Mouse (Mus musculus): Measurements from ENCODE around the gene Rab11fip3. TPM values are rescaled to one million over a fixed set of nuclear protein-coding genes. Genes with fewer than 3 reads are reported as not detected.

Gene Rab11fip3
- polyA plus RNA-seq, 1 experiment from 2014 or later: 8.2 TPM

DNA sequence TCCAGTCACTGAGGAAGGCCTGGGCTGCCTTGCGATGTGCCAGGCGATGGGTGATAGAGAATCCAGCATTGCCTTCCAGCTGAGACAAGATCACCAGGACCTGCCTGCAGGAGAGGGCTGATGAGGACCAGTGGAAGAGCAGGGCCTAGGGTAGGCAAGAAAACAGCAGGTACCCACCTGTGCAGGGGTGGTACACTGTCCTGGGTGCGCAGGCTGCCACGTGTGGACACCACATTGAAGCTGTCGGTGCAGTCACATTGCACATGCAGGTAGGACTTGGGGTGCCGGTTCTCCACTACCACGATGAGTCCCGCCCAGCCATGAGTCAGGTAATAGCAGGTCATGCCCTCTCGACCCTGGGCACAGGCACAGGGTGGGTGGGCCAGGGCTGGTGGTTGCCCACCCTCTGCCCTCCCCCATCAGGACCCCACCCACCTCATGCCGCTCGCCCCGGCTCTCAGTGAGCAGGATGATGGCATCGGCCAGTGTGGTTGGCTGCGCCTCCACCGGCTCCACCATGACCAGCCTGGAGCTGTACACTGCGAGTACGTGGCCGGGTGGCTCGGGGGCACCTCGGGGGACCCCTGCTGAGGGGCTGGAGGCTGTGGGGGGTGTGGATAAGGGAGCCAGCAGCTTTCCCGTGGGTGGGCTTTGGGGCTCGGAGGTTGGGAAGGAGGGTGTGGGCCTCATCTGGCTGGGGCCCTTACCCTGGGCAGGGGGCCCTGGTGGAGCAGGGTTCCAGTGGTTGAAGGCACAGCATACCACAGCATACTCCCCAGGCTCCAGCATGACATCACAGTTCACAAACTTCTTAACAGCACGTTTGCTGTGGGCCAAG is 109.5 kb downstream of the Rab11fip3 start:
- Histone ChIP-seq H3K27ac (ENCODE audit: low read length) (no peak overlapping the region), H3K4me2 (ENCODE audit: low read depth, low read length) (no peak overlapping the region), H3K9me3 (replicated peaks; ENCODE audit: control insufficient read depth, low read length) (no peaks in the 10 kb centered on the region), H3K9ac (ENCODE audit: low read length) (no peak overlapping the region), H3K4me3 (ENCODE audit: low read length) (no peak overlapping the region), H3K36me3 (ENCODE audit: control insufficient read depth, insufficient read depth) (0 out of 2 replicates have a peak, but pooled peaks cover 3% of the 10 kb centered on the region), H3K27me3 (ENCODE audit: control insufficient read depth, insufficient read depth, low read length) (no peaks in the 10 kb centered on the region), H3K4me1 (ENCODE audit: control insufficient read depth, insufficient read depth, low read length) (no peaks in the 10 kb centered on the region)
- 88% methylated on average over 23 of the region's 23 CpGs for WGBS
- ATAC-seq (replicated peaks; ENCODE audit: extremely low read depth, insufficient read depth, low FRiP score): no peak

DNA sequence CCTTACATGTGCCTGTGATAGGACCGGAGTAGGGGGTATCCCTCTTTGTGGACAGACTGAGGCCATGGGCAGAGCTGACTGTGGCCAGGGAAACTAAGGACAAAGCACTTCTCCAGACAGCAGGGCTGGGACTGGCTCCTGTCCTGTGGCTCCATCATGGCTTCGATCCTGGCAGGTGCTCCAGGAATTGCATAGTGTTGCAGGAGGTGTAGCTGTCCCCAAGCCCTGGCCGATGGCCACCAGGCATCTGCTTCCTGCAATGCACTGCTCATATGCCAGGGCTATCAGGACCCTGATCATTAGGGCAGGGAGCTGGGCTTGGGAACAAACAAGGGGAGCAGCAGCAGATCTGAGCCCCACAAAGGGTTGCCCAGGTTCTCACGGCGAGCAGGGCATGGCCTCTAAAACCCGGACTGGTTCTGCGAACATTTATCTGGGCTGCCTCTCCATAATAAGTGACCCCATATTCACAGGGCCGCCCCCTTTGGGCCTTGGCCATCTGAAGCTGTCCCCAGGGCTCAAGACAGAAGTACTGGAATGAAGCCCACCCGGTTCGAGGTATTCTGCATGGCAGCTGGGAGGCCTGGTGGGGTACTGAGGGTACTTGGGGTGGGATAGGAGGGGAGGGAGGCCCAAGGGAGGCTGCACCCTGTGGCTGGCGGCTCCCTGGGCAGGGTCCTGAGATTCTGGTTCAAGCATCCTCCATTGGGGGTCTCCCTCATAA is 110.4 kb downstream of the Rab11fip3 start:
- H3K4me3 ChIP-seq (ENCODE audit: low read length): no peak overlapping the region
- 91% methylated on average over 11 of the region's 11 CpGs for WGBS
- no peak overlapping the region for H3K27ac ChIP-seq (ENCODE audit: low read length)
- H3K9me3 ChIP-seq (replicated peaks; ENCODE audit: control insufficient read depth, low read length): no peaks in the 10 kb centered on the region
- no peaks in the 10 kb centered on the region for H3K4me1 ChIP-seq (ENCODE audit: control insufficient read depth, insufficient read depth, low read length)
- no peak overlapping the region for H3K4me2 ChIP-seq (ENCODE audit: low read depth, low read length)
- H3K9ac ChIP-seq (ENCODE audit: low read length): no peak overlapping the region
- ATAC-seq (replicated peaks; ENCODE audit: extremely low read depth, insufficient read depth, low FRiP score): no peak
- H3K27me3 ChIP-seq (ENCODE audit: control insufficient read depth, insufficient read depth, low read length): no peaks in the 10 kb centered on the region; the same call in 1 of the 2 replicates
- 0 out of 2 replicates have a peak, but pooled peaks cover 3% of the 10 kb centered on the region for H3K36me3 ChIP-seq (ENCODE audit: control insufficient read depth, insufficient read depth)

DNA sequence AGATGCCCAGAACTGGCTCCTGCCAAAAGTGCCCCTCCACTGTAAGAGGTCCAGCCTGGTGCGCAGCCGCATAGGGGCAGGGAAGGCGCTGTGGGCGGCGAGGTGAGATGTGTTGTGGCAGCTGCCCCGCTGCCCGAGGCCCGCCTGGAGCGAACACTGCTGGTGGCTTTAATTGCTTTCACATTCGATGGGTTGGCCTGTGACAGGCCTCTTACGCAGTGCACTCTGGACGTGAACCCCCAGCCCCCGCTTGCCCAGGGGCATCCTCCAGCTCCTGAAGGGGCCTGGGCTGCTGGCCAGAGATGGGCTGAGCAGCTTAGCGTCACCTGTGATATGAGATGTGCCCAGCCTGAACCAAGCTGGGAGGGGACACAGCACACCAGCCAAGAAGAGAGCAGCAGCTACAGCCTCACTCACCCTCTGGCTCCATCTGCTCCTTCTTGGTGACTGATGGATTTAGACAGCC is 111.7 kb downstream of the Rab11fip3 start:
- WGBS: 86% methylated on average over 14 of the region's 14 CpGs
- Histone ChIP-seq H3K4me1 (ENCODE audit: control insufficient read depth, insufficient read depth, low read length) (no peaks in the 10 kb centered on the region), H3K4me3 (ENCODE audit: low read length) (no peak overlapping the region), H3K4me2 (ENCODE audit: low read depth, low read length) (no peak overlapping the region), H3K27me3 (ENCODE audit: control insufficient read depth, insufficient read depth, low read length) (peaks cover 11% of the 10 kb centered on the region), H3K27ac (ENCODE audit: low read length) (no peak overlapping the region), H3K9ac (ENCODE audit: low read length) (no peak overlapping the region), H3K9me3 (replicated peaks; ENCODE audit: control insufficient read depth, low read length) (no peaks in the 10 kb centered on the region), H3K36me3 (ENCODE audit: control insufficient read depth, insufficient read depth) (0 out of 2 replicates have a peak, but pooled peaks cover 3% of the 10 kb centered on the region)
- ATAC-seq (replicated peaks; ENCODE audit: extremely low read depth, insufficient read depth, low FRiP score): no peak

DNA sequence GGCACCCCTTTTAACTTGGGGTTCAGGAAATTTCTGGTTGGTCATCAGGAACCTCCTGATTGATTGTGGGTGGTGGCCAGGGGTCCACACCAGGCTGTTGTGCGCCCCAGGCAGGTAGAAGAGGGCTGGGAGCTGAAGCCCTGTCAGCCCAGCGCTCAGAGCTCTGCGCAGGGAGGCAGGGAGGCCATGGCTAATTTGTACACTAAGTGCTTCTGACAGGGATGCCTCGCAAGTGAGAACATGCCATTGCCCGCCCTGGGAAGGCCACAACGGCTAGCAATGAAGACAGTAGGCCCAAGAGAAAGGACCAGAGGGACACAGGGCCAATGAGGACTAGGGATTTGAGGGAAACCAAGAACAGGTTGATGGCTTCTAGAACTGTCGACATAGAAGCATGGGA is 112.7 kb downstream of the Rab11fip3 start:
- Histone ChIP-seq H3K4me3 (ENCODE audit: low read length) (no peak overlapping the region), H3K9me3 (replicated peaks; ENCODE audit: control insufficient read depth, low read length) (no peaks in the 10 kb centered on the region), H3K27me3 (ENCODE audit: control insufficient read depth, insufficient read depth, low read length) (peaks cover 21% of the 10 kb centered on the region), H3K36me3 (ENCODE audit: control insufficient read depth, insufficient read depth) (0 out of 2 replicates have a peak, but pooled peaks cover 3% of the 10 kb centered on the region), H3K4me1 (ENCODE audit: control insufficient read depth, insufficient read depth, low read length) (0 out of 2 replicates have a peak, but pooled peaks cover 2% of the 10 kb centered on the region), H3K9ac (ENCODE audit: low read length) (no peak overlapping the region), H3K4me2 (ENCODE audit: low read depth, low read length) (no peak overlapping the region), H3K27ac (ENCODE audit: low read length) (no peak overlapping the region)
- no peak for ATAC-seq (replicated peaks; ENCODE audit: extremely low read depth, insufficient read depth, low FRiP score)
- WGBS: 82% methylated on average over 7 of the region's 7 CpGs

DNA sequence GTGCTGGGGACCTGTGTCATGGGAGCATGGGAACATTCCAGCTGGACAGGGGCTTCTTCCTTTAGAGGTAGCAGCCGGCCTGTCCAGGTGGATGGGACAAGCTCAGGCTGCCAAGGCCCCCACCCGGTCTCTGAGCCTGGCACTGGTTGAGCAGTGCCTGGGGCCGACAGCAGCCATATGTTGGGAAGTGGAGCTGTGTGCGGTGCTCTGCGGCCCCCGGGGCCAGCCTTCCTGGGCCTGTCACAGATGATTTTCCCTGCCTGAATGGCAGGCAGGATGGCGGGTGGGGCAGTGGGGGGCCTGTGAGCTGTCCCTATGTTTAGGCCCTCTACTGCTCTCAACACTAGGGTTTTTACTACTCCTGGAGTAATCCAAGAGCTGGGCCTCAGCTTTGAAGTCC is 113.2 kb downstream of the Rab11fip3 start:
- H3K9me3 ChIP-seq (replicated peaks; ENCODE audit: control insufficient read depth, low read length): no peaks in the 10 kb centered on the region
- ATAC-seq (replicated peaks; ENCODE audit: extremely low read depth, insufficient read depth, low FRiP score): no peak
- no peak overlapping the region for H3K9ac ChIP-seq (ENCODE audit: low read length)
- H3K4me2 ChIP-seq (ENCODE audit: low read depth, low read length): no peak overlapping the region
- H3K27ac ChIP-seq (ENCODE audit: low read length): no peak overlapping the region
- H3K4me1 ChIP-seq (ENCODE audit: control insufficient read depth, insufficient read depth, low read length): peaks cover 3% of the 10 kb centered on the region
- 74% methylated on average over 7 of the region's 7 CpGs for WGBS
- 0 out of 2 replicates have a peak, but pooled peaks cover 3% of the 10 kb centered on the region for H3K36me3 ChIP-seq (ENCODE audit: control insufficient read depth, insufficient read depth)
- H3K27me3 ChIP-seq (ENCODE audit: control insufficient read depth, insufficient read depth, low read length): peaks cover 26% of the 10 kb centered on the region
- H3K4me3 ChIP-seq (ENCODE audit: low read length): no peak overlapping the region

- Histone ChIP-seq H3K27ac (ENCODE audit: low read length) (no peak overlapping the region), H3K27me3 (ENCODE audit: control insufficient read depth, insufficient read depth, low read length) (peaks cover 30% of the 10 kb centered on the region), H3K9ac (ENCODE audit: low read length) (no peak overlapping the region), H3K4me2 (ENCODE audit: low read depth, low read length) (no peak overlapping the region), H3K4me3 (ENCODE audit: low read length) (no peak overlapping the region), H3K9me3 (replicated peaks; ENCODE audit: control insufficient read depth, low read length) (no peaks in the 10 kb centered on the region), H3K36me3 (ENCODE audit: control insufficient read depth, insufficient read depth) (0 out of 2 replicates have a peak, but pooled peaks cover 3% of the 10 kb centered on the region), H3K4me1 (ENCODE audit: control insufficient read depth, insufficient read depth, low read length) (peaks cover 5% of the 10 kb centered on the region)
- 46% methylated on average over 3 of the region's 3 CpGs for WGBS
- no peak for ATAC-seq (replicated peaks; ENCODE audit: extremely low read depth, insufficient read depth, low FRiP score)
Observed at GRCm38 (mm10) chr17:25955736-25956135, 113.6 kb downstream of the Rab11fip3 start.

GRCm38 (mm10) chr17:25954671-25955070 is 114.7 kb downstream of the Rab11fip3 start:
- H3K9me3 ChIP-seq (replicated peaks; ENCODE audit: control insufficient read depth, low read length): no peaks in the 10 kb centered on the region
- H3K9ac ChIP-seq (ENCODE audit: low read length): no peak overlapping the region
- H3K36me3 ChIP-seq (ENCODE audit: control insufficient read depth, insufficient read depth): 0 out of 2 replicates have a peak, but pooled peaks cover 3% of the 10 kb centered on the region
- no peak overlapping the region for H3K27ac ChIP-seq (ENCODE audit: low read length)
- WGBS: 75% methylated on average over 2 of the region's 2 CpGs
- H3K27me3 ChIP-seq (ENCODE audit: control insufficient read depth, insufficient read depth, low read length): peaks cover 39% of the 10 kb centered on the region
- no peak for ATAC-seq (replicated peaks; ENCODE audit: extremely low read depth, insufficient read depth, low FRiP score)
- H3K4me2 ChIP-seq (ENCODE audit: low read depth, low read length): no peak overlapping the region
- no peak overlapping the region for H3K4me3 ChIP-seq (ENCODE audit: low read length)
- peaks cover 5% of the 10 kb centered on the region for H3K4me1 ChIP-seq (ENCODE audit: control insufficient read depth, insufficient read depth, low read length)

DNA sequence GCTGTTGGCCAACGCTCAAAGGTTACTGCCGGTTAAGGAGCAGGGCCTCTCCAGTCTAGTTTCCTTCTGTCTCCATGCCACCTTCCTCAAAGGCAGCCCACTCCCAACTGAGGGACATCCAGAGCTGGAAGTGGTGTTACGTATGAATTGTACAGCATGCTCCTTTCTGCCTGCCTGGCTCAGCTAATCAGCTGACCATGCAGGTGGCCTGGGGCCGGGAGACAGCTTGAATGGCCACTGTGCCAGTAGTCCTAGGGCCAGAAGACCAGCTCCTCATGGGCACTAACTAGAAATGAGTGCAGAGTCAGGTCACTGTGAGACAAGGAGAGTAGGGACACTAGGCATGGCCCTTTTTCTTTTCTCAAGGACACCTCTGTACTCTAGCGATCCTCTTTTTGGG is 116.2 kb downstream of the Rab11fip3 start:
- Histone ChIP-seq H3K4me2 (ENCODE audit: low read depth, low read length) (no peak overlapping the region), H3K4me3 (ENCODE audit: low read length) (no peak overlapping the region), H3K27ac (ENCODE audit: low read length) (no peak overlapping the region), H3K27me3 (ENCODE audit: control insufficient read depth, insufficient read depth, low read length) (peaks cover 39% of the 10 kb centered on the region), H3K9ac (ENCODE audit: low read length) (no peak overlapping the region), H3K9me3 (replicated peaks; ENCODE audit: control insufficient read depth, low read length) (no peaks in the 10 kb centered on the region), H3K4me1 (ENCODE audit: control insufficient read depth, insufficient read depth, low read length) (peaks cover 5% of the 10 kb centered on the region), H3K36me3 (ENCODE audit: control insufficient read depth, insufficient read depth) (no peaks in the 10 kb centered on the region)
- ATAC-seq (replicated peaks; ENCODE audit: extremely low read depth, insufficient read depth, low FRiP score): no peak
- WGBS: 75% methylated on average over 5 of the region's 5 CpGs

Measured in heart, embryonic 16.5 days (tissue).